Mouse (Mus musculus) MEL (cell line): ENCODE results near the gene Akap1.

ENCODE experiments used
- CTCF ChIP-seq, 3 experiments: IDR thresholded peaks in 2 of 3; conservative IDR thresholded peaks in 1 of 3; 2 replicates each; pipeline ENCODE4 v1.5.1; 2011 to 2012; ENCODE audit warnings: low read length in 3 of 3, low read depth in 2 of 3, mild to moderate bottlenecking in 2 of 3, improper control_type of control experiment in 1 of 3, inconsistent platforms in 1 of 3, mixed read lengths in 1 of 3, moderate library complexity in 1 of 3; ENCODE audit not compliant: control insufficient read depth in 1 of 3, insufficient read depth in 1 of 3, poor library complexity in 1 of 3, severe bottlenecking in 1 of 3
- EP300 ChIP-seq, 2 experiments: IDR thresholded peaks; 2 replicates each; pipeline ENCODE4 v1.6.1; 2011; ENCODE audit warnings: improper control_type of control experiment in 2 of 2, low read length in 2 of 2, low read depth in 1 of 2, mild to moderate bottlenecking in 1 of 2
- POLR2A ChIP-seq, 2 experiments: IDR thresholded peaks; 2 replicates each; pipeline ENCODE4 v1.6.1; 2011 to 2012; ENCODE audit warnings: low read length in 2 of 2, mild to moderate bottlenecking in 2 of 2, control low read depth in 1 of 2, improper control_type of control experiment in 1 of 2, low read depth in 1 of 2, moderate library complexity in 1 of 2; ENCODE audit not compliant: control insufficient read depth in 1 of 2, insufficient read depth in 1 of 2, poor library complexity in 1 of 2
- USF1 ChIP-seq: IDR thresholded peaks from 2 replicates; pipeline ENCODE4 v1.6.1; 2014; ENCODE audit warnings: low read depth, mild to moderate bottlenecking, inconsistent platforms, low read length, improper control_type of control experiment, moderate library complexity

- no peak for TF ChIP-seq CTCF (IDR thresholded peaks at IDR 0.05 in 2 of 3, conservative IDR thresholded peaks at IDR 0.05 in 1 of 3; ENCODE audit: control insufficient read depth in 1 of 3, insufficient read depth in 1 of 3, low read depth in 2 of 3, low read length in 3 of 3, poor library complexity in 1 of 3, severe bottlenecking in 1 of 3)
- TF ChIP-seq USF1 = no peak
- no peak for TF ChIP-seq POLR2A (IDR thresholded peaks at IDR 0.05; ENCODE audit: control insufficient read depth in 1 of 2, insufficient read depth in 1 of 2, low read depth in 1 of 2, low read length in 2 of 2, poor library complexity in 1 of 2)
- no peak for TF ChIP-seq EP300 (IDR thresholded peaks at IDR 0.05; ENCODE audit: low read depth in 1 of 2, low read length in 2 of 2)
Measured at GRCm38 (mm10) chr11:88786816-88787215, 77.6 kb downstream of the Akap1 start.
